Mouse (Mus musculus): ENCODE results near the gene Mrps26.
"Not testable (repeated sequence)": the region's sequence is repeated elsewhere in the genome, so short reads cannot be mapped to it uniquely, and the experiment has no call there.

- not testable (repeated sequence) for TF ChIP-seq POLR2A (IDR thresholded peaks at IDR 0.05; ENCODE audit: low read depth, low read length); CTCF (IDR thresholded peaks at IDR 0.05; ENCODE audit: extremely low read depth, insufficient read length, insufficient replicate concordance, low read depth, low read length)
Measured at GRCm38 (mm10) chr2:130576564-130576963, 13.0 kb downstream of the Mrps26 start.

Data from small intestine, adult 2 months (tissue).